Mouse (Mus musculus): Measurements from ENCODE around the gene Olfr1128. TPM values are rescaled to one million over a fixed set of nuclear protein-coding genes. Genes with fewer than 3 reads are reported as not detected.
"Not testable (repeated sequence)": the region's sequence is repeated elsewhere in the genome, so short reads cannot be mapped to it uniquely, and the experiment has no call there.

Gene Olfr1128
- not detected in 2 replicates for polyA plus RNA-seq (2014; fragmentation: Nextera tagmentation; extraction: Ambion mirVana)

GRCm38 (mm10) chr2:87545442-87545841 lies at the start of gene Olfr1128:
Olfr1128 (minus strand) TSS chr2:87545542.
- Histone ChIP-seq H3K9ac (ENCODE audit: low read length) (no peak within 1 kb of the TSS), H3K4me1 (ENCODE audit: control insufficient read depth in 2 of 2, insufficient read depth in 2 of 2, low read length in 2 of 2) (no peaks in the 10 kb centered on the region), H3K4me3 (ENCODE audit: control insufficient read depth in 1 of 2, insufficient read depth in 1 of 2, low read depth in 1 of 2, low read length in 2 of 2) (no peak within 1 kb of the TSS), H3K27me3 (ENCODE audit: control insufficient read depth, insufficient read depth, low read length) (no peaks in the 10 kb centered on the region), H3K4me2 (ENCODE audit: low read length) (no peak within 1 kb of the TSS), H3K36me3 (ENCODE audit: control insufficient read depth, insufficient read depth, low read length) (no peaks in the 10 kb centered on the region), H3K9me3 (ENCODE audit: control insufficient read depth, low read length) (no peaks in the 10 kb centered on the region), H3K27ac (replicated peaks in 1 of 2; ENCODE audit: control insufficient read depth in 1 of 2, insufficient read depth in 1 of 2, low read depth in 2 of 2, low read length in 2 of 2) (no peak within 1 kb of the TSS)
- WGBS: 86% methylated on average over 1 of the region's 1 CpGs
- no peak for ATAC-seq (ENCODE audit: insufficient number of reproducible peaks, insufficient read depth, low FRiP score, low read depth)

GRCm38 (mm10) chr2:87573602-87574001 lies 28.3 kb upstream of the Olfr1128 start, which contains the start of gene Olfr1129:
Olfr1129 (plus strand) TSS chr2:87573902.
- WGBS: 71% methylated on average over 1 of the region's 1 CpGs
- not testable (repeated sequence) for H3K9ac ChIP-seq (ENCODE audit: low read length)

GRCm38 (mm10) chr2:87534826-87535225 lies 10.5 kb downstream of the Olfr1128 start:
- no peak for ATAC-seq (ENCODE audit: insufficient number of reproducible peaks, insufficient read depth, low FRiP score, low read depth)
- Histone ChIP-seq H3K27ac (replicated peaks in 1 of 2; ENCODE audit: control insufficient read depth in 1 of 2, insufficient read depth in 1 of 2, low read depth in 2 of 2, low read length in 2 of 2) (no peak overlapping the region), H3K4me2 (ENCODE audit: low read length) (no peak overlapping the region), H3K9me3 (ENCODE audit: control insufficient read depth, low read length) (no peaks in the 10 kb centered on the region), H3K27me3 (ENCODE audit: control insufficient read depth, insufficient read depth, low read length) (no peaks in the 10 kb centered on the region), H3K9ac (ENCODE audit: low read length) (no peak overlapping the region), H3K4me1 (ENCODE audit: control insufficient read depth in 2 of 2, insufficient read depth in 2 of 2, low read length in 2 of 2) (no peaks in the 10 kb centered on the region), H3K36me3 (ENCODE audit: control insufficient read depth, insufficient read depth, low read length) (no peaks in the 10 kb centered on the region), H3K4me3 (ENCODE audit: control insufficient read depth in 1 of 2, insufficient read depth in 1 of 2, low read depth in 1 of 2, low read length in 2 of 2) (no peak overlapping the region)
- 59% methylated on average over 2 of the region's 2 CpGs for WGBS

More at GRCm38 (mm10) chr2:87573602-87574001, 28.3 kb upstream of the Olfr1128 start, which contains the start of gene Olfr1129:
- not testable (repeated sequence) for H3K4me2 ChIP-seq (ENCODE audit: low read length); H3K4me3 ChIP-seq (ENCODE audit: control insufficient read depth in 1 of 2, insufficient read depth in 1 of 2, low read depth in 1 of 2, low read length in 2 of 2); H3K27me3 ChIP-seq (ENCODE audit: control insufficient read depth, insufficient read depth, low read length); H3K27ac ChIP-seq (replicated peaks in 1 of 2; ENCODE audit: control insufficient read depth in 1 of 2, insufficient read depth in 1 of 2, low read depth in 2 of 2, low read length in 2 of 2); H3K9me3 ChIP-seq (ENCODE audit: control insufficient read depth, low read length); H3K36me3 ChIP-seq (ENCODE audit: control insufficient read depth, insufficient read depth, low read length); H3K4me1 ChIP-seq (ENCODE audit: control insufficient read depth in 2 of 2, insufficient read depth in 2 of 2, low read length in 2 of 2); ATAC-seq (ENCODE audit: insufficient number of reproducible peaks, insufficient read depth, low FRiP score, low read depth)

GRCm38 (mm10) chr2:87531496-87531895 lies 13.8 kb downstream of the Olfr1128 start, which contains the start of gene Olfr153:
Olfr153 (plus strand) TSS chr2:87531796.
- Histone ChIP-seq H3K4me3 (ENCODE audit: control insufficient read depth in 1 of 2, insufficient read depth in 1 of 2, low read depth in 1 of 2, low read length in 2 of 2) (no peak within 1 kb of the TSS), H3K9ac (ENCODE audit: low read length) (no peak within 1 kb of the TSS), H3K27me3 (ENCODE audit: control insufficient read depth, insufficient read depth, low read length) (no peaks in the 10 kb centered on the region), H3K27ac (replicated peaks in 1 of 2; ENCODE audit: control insufficient read depth in 1 of 2, insufficient read depth in 1 of 2, low read depth in 2 of 2, low read length in 2 of 2) (no peak within 1 kb of the TSS), H3K4me1 (ENCODE audit: control insufficient read depth in 2 of 2, insufficient read depth in 2 of 2, low read length in 2 of 2) (no peaks in the 10 kb centered on the region), H3K4me2 (ENCODE audit: low read length) (no peak within 1 kb of the TSS), H3K36me3 (ENCODE audit: control insufficient read depth, insufficient read depth, low read length) (no peaks in the 10 kb centered on the region), H3K9me3 (ENCODE audit: control insufficient read depth, low read length) (no peaks in the 10 kb centered on the region)
- ATAC-seq (ENCODE audit: insufficient number of reproducible peaks, insufficient read depth, low FRiP score, low read depth): no peak

GRCm38 (mm10) chr2:87525899-87526616 lies 19.3 kb downstream of the Olfr1128 start:
- Histone ChIP-seq H3K9ac (ENCODE audit: low read length) (0 out of 2 replicates have a peak overlapping the region, but pooled peaks have one; percentile 11), H3K4me2 (ENCODE audit: low read length) (peak overlapping the region; percentile 54), H3K4me3 (ENCODE audit: control insufficient read depth in 1 of 2, insufficient read depth in 1 of 2, low read depth in 1 of 2, low read length in 2 of 2) (peak overlapping the region; percentile 18 to 24)
- H3K4me1 ChIP-seq (ENCODE audit: control insufficient read depth in 2 of 2, insufficient read depth in 2 of 2, low read length in 2 of 2); H3K36me3 ChIP-seq (ENCODE audit: control insufficient read depth, insufficient read depth, low read length); H3K27ac ChIP-seq (replicated peaks in 1 of 2; ENCODE audit: control insufficient read depth in 1 of 2, insufficient read depth in 1 of 2, low read depth in 2 of 2, low read length in 2 of 2); H3K27me3 ChIP-seq (ENCODE audit: control insufficient read depth, insufficient read depth, low read length); ATAC-seq (ENCODE audit: insufficient number of reproducible peaks, insufficient read depth, low FRiP score, low read depth); H3K9me3 ChIP-seq (ENCODE audit: control insufficient read depth, low read length): not testable (repeated sequence)
- 29% methylated on average over 38 of the region's 39 CpGs for WGBS

- Histone ChIP-seq H3K9ac (ENCODE audit: low read length) (no peak overlapping the region), H3K4me3 (ENCODE audit: control insufficient read depth in 1 of 2, insufficient read depth in 1 of 2, low read depth in 1 of 2, low read length in 2 of 2) (no peak overlapping the region), H3K27me3 (ENCODE audit: control insufficient read depth, insufficient read depth, low read length) (no peaks in the 10 kb centered on the region), H3K27ac (replicated peaks in 1 of 2; ENCODE audit: control insufficient read depth in 1 of 2, insufficient read depth in 1 of 2, low read depth in 2 of 2, low read length in 2 of 2) (no peak overlapping the region), H3K36me3 (ENCODE audit: control insufficient read depth, insufficient read depth, low read length) (no peaks in the 10 kb centered on the region), H3K4me1 (ENCODE audit: control insufficient read depth in 2 of 2, insufficient read depth in 2 of 2, low read length in 2 of 2) (no peaks in the 10 kb centered on the region), H3K4me2 (ENCODE audit: low read length) (no peak overlapping the region), H3K9me3 (ENCODE audit: control insufficient read depth, low read length) (no peaks in the 10 kb centered on the region)
- WGBS: 84% methylated on average over 4 of the region's 4 CpGs
- ATAC-seq (ENCODE audit: insufficient number of reproducible peaks, insufficient read depth, low FRiP score, low read depth): no peak
Observed at GRCm38 (mm10) chr2:87520651-87521050, 24.7 kb downstream of the Olfr1128 start.

- Histone ChIP-seq H3K27me3 (ENCODE audit: control insufficient read depth, insufficient read depth, low read length) (no peaks in the 10 kb centered on the region), H3K36me3 (ENCODE audit: control insufficient read depth, insufficient read depth, low read length) (no peaks in the 10 kb centered on the region), H3K9me3 (ENCODE audit: control insufficient read depth, low read length) (no peaks in the 10 kb centered on the region), H3K4me3 (ENCODE audit: control insufficient read depth in 1 of 2, insufficient read depth in 1 of 2, low read depth in 1 of 2, low read length in 2 of 2) (no peak overlapping the region), H3K4me1 (ENCODE audit: control insufficient read depth in 2 of 2, insufficient read depth in 2 of 2, low read length in 2 of 2) (no peaks in the 10 kb centered on the region), H3K27ac (replicated peaks in 1 of 2; ENCODE audit: control insufficient read depth in 1 of 2, insufficient read depth in 1 of 2, low read depth in 2 of 2, low read length in 2 of 2) (no peak overlapping the region), H3K4me2 (ENCODE audit: low read length) (no peak overlapping the region), H3K9ac (ENCODE audit: low read length) (no peak overlapping the region)
- no peak for ATAC-seq (ENCODE audit: insufficient number of reproducible peaks, insufficient read depth, low FRiP score, low read depth)
- 86% methylated on average over 3 of the region's 3 CpGs for WGBS
Observed at GRCm38 (mm10) chr2:87516581-87516980, 28.8 kb downstream of the Olfr1128 start.
